ENCODE assay signal across 9 mouse cellular contexts in genomic region chr19:22554421-22554941, GRCm38 (mm10).
DNase-seq lines count a peak whose midpoint lies in the region; ATAC-seq lines count a peak whose summit lies in the region.
"Had no signal": no experiment of that assay in that cellular context is flagged by ENCODE, and none has a peak within 500 bp of the region (broad histone marks: within the 10 kb centered on the region; RNA-seq: fewer than 3 reads in every experiment).

No protein-coding gene starts in this region.

- peak; percentile 62 for ATAC-seq in hindbrain, embryonic 15.5 days (ENCODE audit: low FRiP score, low read depth)
- ATAC-seq in midbrain, embryonic 15.5 days (replicated peaks) = peak; percentile 58; the same call in 1 of the 2 replicates
- ATAC-seq in megakaryocyte progenitor cell, adult 5-6 weeks (replicated peaks; ENCODE audit: poor library complexity) = no peak

- DNase-seq in testis, postnatal 10 days (ENCODE audit: low spot score) = peak; percentile 37
- DNase-seq in testis, postnatal 14 days (ENCODE audit: low spot score) = no peak
- peak; percentile 19 to 25 for DNase-seq in frontal cortex, postnatal 25 days (ENCODE audit: low spot score in 2 of 2)
- peak; percentile 20 to 36 for DNase-seq in left cerebral cortex, adult 18-20 months (ENCODE audit: low spot score in 2 of 2)
- no peak for DNase-seq in urinary bladder, adult 2 months (ENCODE audit: low spot score)

- 0 out of 2 replicates have a peak, but pooled peaks cover 2% of the 10 kb centered on the region for H3K27me3 ChIP-seq in hindbrain, embryonic 15.5 days
- H3K27me3 ChIP-seq in midbrain, embryonic 15.5 days (replicated peaks) = no peaks in the 10 kb centered on the region; the same call in 1 of the 2 replicates

- H3K27ac ChIP-seq in hindbrain, embryonic 15.5 days (replicated peaks) = no peak overlapping the region
- no peak overlapping the region for H3K27ac ChIP-seq in midbrain, embryonic 15.5 days

- peaks cover 18% of the 10 kb centered on the region for H3K4me1 ChIP-seq in hindbrain, embryonic 15.5 days (replicated peaks)
- peaks cover 19% of the 10 kb centered on the region for H3K4me1 ChIP-seq in midbrain, embryonic 15.5 days

- no peak overlapping the region for H3K4me3 ChIP-seq in hindbrain, embryonic 15.5 days
- no peak overlapping the region for H3K4me3 ChIP-seq in midbrain, embryonic 15.5 days

- 4% methylated on average over 7 of the region's 7 CpGs for WGBS in hindbrain, embryonic 15.5 days
- 3% methylated on average over 7 of the region's 7 CpGs for WGBS in midbrain, embryonic 15.5 days

- peak overlapping the region; percentile 2 for H3K4me2 ChIP-seq in hindbrain, embryonic 15.5 days
- peak overlapping the region; percentile 25 for H3K4me2 ChIP-seq in midbrain, embryonic 15.5 days

- H3K9me3 ChIP-seq in hindbrain, embryonic 15.5 days = no peaks in the 10 kb centered on the region
- H3K9me3 ChIP-seq in midbrain, embryonic 15.5 days = no peaks in the 10 kb centered on the region
- H3K9me3 ChIP-seq: G1E had no signal

- no peaks in the 10 kb centered on the region for H3K36me3 ChIP-seq in hindbrain, embryonic 15.5 days
- no peaks in the 10 kb centered on the region for H3K36me3 ChIP-seq in midbrain, embryonic 15.5 days (replicated peaks)
- H3K36me3 ChIP-seq: G1E had no signal

- no peak overlapping the region for H3K9ac ChIP-seq in hindbrain, embryonic 15.5 days
- no peak overlapping the region for H3K9ac ChIP-seq in midbrain, embryonic 15.5 days

Comparison
In these comparisons a context has a peak if more than half of its experiments do, and no peak if none do; other contexts are left out.
1. DNase-seq: peak in testis, postnatal 10 days (single experiment), frontal cortex, postnatal 25 days (2 of 2) and left cerebral cortex, adult 18-20 months (2 of 2); none in testis, postnatal 14 days (single experiment) and urinary bladder, adult 2 months (single experiment).